Mouse (Mus musculus) thymus, postnatal 25 days (tissue): Measurements from ENCODE around the gene Map1s.

Experiments
- DNase-seq: peaks from one replicate; pipeline ENCODE4 v3.0.0; 2022

Map1s gene

DNA sequence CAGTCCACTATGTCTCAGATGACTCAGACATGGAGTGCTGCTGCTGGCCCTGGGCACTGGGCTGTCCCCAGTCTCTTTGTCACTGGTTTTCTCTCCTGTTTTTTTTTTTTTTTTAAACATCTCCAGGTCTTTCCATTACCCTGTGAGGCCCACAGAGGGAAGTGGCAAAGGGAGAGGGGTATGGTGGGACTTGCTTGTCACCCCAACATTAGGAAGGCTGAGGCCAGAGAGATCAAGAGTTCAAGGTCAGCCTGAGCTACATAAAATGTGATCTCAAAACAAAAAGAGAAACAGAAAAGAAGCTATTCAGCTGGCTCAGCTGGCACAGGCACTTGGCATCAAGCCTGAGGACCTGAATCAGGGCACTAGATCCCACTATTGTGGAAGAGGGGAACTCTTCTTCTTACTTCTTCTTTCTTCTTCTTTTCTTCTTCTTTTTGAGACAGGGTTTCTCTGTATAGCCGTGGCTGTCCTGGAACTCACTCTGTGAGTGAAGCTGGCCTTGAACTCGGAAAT lies 4.8 kb upstream of the Map1s start:
- no peak for DNase-seq

DNA sequence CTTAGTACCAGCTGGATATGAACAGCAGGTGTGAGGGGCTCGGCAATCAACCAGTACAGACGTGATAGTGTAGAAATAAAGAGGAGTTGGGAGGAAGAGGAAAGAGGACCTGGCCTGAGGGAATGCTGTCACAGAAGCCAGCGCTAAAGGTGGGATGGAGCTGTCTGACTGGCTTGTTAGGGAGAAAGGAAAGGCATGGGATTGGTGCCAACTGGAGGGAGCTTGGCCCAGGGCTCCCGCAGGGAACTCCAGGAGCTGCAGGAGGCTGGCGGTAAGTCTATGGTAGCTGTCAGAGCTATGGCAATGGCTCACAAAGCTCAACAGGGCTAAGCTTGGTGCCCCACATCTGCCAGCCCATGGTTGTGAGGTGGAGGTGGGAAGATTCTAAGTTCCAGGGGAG lies 3.5 kb upstream of the Map1s start:
- no peak for DNase-seq

DNA sequence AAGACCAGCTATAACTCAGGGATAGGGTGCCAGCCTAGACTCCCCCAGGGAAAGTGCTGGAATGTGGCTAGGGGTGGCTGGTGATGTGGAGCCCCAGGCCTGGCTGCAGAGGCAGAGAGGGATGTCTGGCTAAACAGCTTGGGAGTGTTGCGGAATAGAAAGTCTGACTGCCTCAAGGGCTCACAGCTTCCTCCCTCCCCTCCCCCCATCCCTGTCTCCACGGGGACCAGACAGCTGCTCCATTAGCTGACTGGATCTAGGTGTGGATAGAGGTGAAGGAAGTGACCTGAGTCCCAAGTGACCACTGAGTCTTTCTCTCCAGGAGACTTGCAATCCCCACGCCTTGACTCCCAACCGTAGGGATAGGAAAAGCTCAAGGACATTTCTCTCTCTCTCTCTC lies 2.6 kb upstream of the Map1s start:
- no peak for DNase-seq

DNA sequence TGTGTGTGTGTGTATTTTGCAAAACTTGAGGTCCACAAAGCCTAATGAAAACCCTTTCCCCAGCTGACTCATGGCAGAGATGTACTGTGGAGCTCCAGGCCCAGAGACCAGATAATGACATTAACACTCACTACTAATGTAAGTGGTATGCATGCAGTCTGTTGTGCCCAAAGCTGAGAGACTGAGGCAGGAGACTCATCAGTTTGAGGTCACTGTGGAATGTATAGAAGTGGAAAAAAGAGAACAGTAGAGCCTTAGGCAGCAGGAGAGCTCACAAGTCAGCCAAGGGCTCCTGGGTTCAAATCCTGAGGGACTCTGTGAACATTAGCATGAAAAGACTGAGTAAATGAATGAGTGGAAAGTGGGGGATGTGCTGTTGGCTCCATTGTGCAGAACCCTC lies 2.1 kb upstream of the Map1s start:
- no peak for DNase-seq

DNA sequence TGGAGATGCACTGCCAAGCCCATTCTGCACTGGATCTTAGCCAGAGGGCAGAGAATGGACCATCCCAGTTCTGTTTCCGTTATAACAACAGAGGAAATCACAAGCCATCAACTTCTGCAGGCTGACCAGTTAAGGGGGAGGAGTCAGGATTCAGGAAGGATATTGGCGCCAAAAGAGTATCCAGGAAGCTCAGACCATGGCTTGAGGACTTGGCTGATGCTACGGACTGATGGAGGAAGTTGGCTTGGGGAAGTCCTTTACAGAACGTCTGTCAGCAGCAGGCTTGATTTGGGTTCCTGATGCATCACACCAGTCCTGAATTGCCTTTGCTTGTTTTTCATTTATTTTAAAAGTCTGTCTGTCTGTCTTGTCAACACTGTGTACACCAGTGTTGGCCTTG lies 1.2 kb upstream of the Map1s start:
- no peak for DNase-seq

DNA sequence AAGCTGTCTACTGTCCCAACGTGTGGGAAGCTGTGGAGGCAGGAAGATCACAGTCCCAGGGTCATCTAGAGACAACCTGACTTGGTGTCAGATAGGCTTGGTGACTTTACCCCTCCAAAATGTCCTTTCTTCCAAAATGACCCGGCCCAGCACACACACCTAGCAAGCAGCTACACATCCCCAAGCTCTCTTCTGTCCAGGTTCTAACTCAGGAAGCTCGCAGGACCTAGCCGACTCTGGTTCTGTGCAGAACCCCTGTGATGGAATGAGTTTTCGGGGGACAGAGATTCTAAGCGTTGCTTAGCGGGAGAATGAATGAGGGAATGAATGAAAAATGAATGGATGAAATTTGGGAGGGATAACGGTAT lies 285 bp upstream of the Map1s start:
- DNase-seq: no peak

DNA sequence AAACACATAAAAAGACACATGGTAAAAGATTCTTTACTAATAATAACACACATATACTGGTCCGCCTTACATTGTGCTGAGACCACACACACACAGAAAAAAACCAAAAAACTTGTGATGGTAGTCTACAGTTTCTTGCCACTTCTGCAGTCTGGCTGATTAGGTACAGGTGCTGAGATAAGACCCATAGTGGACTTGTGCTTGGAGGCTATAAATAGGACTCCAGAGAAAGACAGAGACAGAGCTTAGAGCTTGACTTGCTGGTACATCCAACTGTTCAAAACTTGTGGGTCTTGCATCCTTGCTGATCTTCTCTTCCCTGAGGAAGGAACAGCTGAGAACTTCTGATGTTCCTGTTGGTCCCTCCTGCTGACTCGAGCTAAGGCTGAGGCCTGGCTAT lies 1.8 kb downstream of the Map1s start:
- no peak for DNase-seq

DNA sequence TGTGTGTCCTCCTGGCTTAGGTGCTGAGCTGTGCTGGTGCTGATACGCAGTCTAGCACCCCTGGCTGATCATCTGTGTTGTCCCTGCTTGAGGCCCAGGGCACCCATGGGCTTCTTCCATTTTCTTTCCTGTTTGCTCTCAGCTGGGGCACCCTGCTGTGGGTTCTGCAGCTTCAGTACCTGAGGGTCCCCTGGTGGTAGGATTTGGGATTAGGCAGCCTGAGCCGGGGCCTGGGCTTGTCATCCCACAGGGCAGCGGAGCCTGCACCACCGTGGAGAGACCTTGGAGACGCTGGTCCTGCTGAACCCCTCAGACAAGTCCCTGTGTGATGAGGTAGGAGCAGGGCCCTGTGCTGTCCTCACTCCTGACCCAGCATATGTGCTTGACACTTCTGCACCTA lies 5.9 kb downstream of the Map1s start:
- DNase-seq: no peak

DNA sequence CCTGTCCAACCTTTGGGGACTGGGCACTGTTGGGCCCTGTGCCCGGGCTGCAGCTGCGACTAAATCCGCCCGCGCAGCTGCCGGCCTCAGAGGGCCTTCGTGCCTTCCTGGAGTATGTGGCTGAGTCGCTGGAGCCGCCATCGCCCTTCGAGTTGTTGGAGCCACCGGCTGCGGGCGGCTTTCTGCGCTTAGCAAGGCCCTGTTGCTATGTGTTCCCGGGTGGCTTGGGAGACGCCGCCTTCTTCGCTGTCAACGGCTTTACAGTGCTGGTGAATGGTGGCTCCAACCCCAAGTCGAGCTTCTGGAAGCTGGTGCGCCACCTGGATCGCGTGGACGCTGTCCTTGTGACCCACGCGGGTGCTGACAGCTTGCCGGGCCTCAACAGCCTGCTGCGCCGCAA lies 7.2 kb downstream of the Map1s start:
- DNase-seq: no peak

DNA sequence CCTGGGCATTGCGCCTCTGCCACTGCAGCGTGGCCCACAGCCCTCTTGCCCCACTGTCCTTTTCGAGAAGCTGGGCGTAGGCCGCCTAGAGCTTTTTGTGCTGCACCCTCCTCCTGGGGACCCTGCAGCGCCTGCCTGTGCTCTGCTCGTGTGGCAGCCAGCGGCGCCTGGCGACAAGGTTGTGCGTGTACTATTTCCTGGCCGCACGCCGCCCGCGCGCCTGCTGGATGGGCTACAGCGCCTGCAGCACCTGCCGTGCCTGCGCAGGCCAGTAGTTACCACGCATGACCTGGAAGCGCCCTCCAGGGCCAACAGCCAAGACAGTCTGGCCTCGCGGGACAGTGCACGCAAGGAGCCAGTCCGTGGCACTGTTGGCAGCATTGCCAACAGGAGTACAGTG lies 7.8 kb downstream of the Map1s start:
- DNase-seq: no peak

DNA sequence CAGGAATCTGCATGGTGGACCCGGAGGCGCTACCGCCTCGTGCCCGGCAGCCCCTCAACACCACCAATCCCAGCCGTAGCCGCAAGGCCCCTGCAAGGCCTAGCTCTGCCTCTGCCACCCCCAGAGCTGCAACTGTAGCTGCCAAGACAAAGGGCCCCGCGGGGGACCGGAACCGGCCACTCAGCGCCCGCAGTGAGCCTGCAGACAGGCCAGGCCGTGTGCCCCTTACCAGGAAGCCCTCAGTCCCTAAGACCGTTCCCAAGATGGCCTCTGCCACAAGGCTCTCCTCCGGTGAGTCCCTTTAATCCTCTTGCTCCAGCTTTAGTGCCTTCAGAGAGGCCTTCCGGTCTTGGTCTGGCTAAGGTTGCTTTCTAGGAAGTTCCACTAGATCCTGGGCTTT lies 9.0 kb downstream of the Map1s start:
- DNase-seq: no peak

DNA sequence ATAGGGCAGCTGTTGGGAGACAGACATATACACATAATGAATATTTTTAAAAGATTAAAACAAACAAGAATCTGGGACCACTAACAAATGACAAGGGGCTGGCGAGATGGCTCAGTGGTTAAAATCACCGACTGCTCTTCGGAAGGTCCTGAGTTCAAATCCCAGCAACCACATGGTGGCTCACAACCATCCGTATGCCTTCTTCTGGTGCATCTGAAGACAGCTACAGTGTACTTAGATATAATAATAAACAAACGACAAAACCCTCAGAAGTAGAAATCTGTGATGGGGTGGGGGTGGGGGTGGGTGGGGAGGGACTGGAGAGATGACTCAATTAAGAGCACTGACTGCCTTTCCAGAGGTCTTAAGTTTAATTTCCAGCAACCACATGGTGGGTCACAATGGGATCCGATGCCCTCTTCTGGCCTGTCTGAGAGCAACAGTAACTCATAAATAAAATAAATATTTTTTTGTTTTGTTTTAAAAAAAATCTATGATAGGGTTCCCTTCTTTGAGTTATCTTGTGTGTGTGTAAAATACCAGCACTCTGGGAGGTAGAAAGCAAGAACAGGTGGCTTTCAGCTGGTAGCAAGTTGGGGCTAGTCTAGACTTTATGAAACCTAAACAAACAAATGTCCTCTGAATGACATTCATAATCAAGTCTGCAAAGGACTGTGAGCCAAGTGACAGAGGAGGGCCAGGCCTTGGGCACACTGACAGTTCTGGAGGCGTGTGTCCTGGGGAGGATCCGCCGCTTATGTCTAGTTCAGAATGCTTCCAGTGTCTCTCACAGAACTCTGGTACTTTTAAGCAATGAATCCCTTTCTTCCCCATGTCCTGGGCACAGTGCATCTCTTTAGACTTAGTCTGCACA lies 14.6 kb downstream of the Map1s start:
- no peak for DNase-seq

DNA sequence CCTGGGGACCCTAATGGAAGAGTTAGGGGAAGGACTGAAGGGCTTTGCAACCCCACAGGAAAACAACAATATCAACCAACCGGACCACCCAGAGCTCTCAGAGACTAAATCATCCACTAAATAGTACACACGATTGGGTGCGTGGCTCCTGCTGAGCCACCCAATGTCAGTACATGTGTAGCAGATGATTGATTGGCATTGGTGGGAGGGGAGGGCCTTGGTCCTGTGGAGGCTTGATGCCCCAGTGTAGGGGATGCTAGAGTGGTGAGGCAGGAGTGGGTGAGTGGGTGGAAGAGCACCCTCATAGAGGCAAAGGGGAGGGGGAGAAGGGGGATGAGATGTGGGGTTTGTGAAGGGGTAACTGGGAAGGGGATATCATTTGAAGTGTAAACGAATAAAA lies 18.4 kb downstream of the Map1s start:
- no peak for DNase-seq

DNA sequence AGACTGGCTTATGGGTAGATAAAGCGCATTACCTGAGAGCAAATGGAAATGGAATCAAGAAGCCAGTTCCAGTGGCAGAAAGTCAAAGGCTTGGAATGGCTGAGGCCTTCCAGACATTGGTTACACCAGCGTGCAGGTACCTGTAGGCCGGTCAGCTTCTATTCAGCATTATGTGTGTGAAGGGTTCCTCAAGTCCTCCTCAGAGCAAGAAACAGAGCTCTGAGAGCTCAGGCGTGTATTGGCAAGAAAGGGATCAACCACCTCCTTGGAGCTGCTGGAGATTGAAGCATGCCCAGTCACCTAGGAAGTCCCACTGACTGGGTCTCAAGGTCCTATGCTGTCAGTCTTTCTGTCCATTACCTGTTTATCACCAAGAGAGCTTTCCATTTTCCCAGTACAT lies 20.0 kb downstream of the Map1s start:
- no peak for DNase-seq

DNA sequence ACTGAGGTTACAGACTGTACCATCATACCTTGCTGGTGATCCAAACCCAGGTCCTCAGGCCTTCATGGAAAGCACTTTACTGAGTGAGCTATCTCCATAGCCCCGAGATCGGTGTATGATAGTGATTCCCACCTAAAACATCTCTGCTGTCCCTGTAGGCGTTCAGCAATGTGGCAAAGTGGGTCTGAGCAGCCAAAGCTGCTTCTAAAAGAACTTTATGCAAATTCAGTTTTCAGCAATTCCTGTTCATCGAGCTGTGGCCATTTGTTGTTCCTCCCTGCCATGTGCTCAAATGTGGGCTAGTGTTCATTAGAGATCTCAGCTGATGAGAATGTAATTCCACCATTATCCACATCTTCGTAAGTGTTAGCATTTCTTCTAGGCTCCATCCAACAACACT lies 20.7 kb downstream of the Map1s start:
- DNase-seq: no peak

DNA sequence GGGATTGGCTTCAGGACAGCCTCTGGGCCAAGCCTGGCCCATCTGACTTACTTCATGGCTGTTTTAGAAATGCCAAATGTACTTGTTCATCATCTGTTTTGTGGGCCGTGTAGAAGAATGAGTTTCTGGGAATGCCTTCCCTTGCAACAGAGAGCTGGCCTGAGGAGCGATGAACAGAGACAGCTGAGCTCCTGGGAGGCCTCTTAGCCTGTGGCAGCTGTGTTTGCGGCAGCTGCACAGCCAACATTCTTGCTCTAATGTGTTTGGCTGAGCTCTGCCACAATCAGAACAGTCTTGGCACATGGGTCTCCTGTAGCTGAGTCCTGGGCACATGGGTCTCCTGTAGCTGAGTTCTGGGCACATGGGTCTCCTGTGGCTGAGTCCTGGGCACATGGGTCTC lies 22.4 kb downstream of the Map1s start:
- no peak for DNase-seq

DNA sequence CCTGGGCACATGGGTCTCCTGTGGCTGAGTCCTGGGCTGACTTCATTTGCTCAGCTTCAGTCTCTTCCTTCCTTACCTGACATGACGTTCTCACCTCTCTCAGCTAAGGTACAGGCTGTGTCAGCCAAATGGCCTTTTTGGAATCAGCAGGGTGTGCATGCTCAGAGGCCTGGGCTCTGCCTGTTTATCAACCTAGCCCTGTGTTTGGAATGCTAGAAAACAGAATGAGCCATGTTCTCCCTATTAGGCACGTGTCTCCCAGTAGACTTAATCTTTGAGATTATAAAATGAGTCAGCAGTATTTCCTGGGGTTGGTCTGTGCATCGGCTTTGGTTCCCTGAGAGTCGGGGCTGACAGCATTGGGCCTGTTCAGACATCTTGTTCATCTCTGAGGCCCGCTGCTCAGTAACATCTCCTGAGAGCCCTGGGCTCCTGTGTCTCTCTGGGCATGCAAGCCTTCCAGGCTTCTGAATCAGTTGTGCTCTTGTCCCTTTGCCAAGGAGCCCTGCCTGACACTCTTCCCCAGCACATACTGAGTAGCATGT lies 23.1 kb downstream of the Map1s start:
- no peak for DNase-seq

DNA sequence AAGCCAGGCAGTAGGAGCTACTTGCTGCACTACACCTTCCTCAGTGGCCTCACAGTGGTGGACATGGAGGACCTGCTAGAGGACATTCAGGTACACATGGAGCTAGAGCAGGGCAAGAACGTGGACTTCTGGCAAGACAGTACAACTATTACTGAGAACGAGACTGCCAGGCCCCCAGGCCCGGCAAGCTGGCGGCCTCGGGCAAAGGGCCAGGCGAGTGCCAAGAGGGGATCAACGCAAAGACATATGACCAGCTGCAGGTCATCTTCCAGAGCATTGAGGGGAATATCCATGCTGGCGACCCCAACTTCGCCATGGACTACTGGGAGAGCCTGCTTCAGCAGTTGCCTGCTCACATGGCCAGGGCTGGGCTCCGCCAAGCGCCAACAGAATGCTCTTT lies 26.0 kb downstream of the Map1s start:
- no peak for DNase-seq

DNA sequence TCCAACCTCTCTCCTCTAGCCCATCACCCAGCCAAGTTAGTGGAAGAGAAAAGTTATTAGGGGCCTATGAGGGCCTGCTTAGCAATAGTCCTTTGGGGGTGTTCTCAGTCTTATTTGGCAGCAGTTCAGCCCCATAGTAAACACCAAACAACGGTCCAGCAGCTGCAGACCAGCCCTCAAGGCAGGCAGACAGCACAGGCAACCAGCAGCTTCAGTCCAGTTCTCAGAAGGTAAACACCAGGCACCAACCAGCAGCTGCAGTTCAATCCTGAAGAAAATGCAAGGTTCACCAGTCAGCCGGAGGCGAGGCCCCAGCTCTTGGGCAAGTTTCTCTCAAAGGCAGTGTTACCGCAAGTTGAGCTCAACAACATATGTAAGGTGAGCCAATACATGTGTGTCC lies 27.3 kb downstream of the Map1s start:
- DNase-seq: no peak

DNA sequence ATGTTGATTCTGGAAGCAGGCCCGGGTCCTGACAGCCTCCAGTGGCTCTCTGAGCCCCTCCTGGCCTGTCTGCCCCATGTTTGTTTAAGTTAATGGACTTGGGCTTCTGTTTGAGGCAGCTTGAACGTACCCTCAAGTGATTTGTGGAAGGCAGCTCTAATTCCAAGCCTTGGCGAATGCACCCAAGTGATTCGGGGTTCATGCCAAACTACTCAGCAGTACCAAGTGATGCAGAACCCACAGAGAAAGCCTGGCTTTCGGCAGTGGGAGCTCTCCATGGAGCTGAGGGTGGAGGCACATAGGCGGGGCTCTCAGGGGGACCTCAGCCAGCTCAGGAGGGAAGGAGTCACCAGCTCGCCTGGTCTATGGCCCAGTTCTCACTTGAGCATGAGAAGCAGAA lies 29.1 kb downstream of the Map1s start:
- no peak for DNase-seq

DNA sequence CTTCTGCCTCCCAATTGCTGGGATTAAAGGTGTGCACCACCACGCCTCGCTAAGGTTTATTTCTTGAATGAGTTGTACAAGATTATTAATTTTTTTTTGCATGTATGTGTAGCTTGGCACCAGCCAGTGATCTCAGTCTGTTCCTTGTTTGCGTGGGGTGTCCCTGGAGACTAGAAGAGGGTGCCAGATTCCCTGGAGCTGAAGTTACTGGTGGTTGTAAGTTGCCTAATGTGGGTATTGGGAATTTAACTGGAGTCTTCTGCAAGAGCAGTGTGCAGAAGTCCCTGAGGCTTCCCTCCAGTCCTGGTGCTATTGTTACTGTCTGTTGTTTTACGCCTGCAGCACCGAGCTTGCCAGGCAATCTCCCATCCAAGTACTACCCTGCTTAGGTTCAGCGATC lies 31.5 kb downstream of the Map1s start:
- no peak for DNase-seq

DNA sequence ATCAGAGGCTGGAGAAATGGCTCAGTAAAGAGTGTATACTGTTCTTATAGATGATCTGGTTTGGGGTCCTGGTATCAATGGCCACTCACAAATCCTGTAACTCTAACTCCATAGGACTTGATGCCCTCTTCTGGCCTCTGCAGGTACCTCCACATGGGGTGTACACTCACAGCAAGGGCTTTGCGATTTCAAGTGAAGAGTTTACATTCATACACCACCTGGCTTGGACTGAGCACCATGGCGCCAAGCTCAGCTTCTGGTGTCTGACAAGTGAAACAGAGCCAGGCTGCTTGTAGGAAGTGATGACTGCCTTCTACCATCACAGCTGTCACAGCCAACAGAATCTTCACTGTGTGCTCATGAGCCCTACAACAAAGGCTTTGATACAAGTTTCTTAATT lies 35.7 kb downstream of the Map1s start:
- DNase-seq: no peak

DNA sequence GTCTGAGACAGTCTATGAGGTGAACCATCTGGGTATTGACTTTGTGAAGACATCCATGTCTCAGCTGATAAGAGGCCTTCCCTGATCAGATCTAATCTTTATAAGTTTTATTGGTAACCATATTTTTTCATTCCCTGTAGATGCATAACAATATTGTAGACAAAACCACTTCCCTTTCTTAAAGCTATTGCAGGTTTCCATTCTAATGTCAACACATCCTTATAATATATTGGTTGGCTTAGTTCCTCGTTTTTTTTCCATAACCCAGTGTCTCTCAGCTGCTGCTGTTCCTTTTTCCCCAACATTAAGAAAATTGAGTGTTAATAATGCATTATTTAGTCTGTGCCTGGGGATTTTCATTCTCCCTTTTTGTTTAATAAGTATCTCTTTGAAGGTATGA lies 37.5 kb downstream of the Map1s start:
- DNase-seq: no peak

DNA sequence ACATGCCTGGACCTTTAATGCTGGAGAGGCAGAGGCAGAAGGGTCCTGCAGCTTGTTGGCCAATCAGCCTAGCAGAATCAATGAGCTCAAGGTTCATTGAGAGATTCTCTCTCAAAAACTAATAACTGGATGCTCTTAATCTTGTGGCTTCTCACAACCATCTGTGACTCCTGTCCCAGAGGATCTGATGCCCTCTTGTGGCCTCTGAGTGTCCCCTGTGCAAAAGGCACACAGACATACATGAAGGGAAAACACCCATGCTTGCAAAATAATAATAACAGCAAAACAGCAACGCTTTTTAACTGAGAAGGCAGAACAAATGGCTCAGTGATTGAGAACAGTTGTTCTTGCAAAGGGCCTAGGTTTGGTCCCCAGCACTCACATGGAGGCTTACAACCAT lies 44.1 kb downstream of the Map1s start:
- DNase-seq: no peak
